ENCODE assay signal across 15 mouse cellular contexts in genomic region chr5:107995936-107996335, GRCm38 (mm10). TPM values are rescaled to one million over a fixed set of nuclear protein-coding genes. Genes with fewer than 3 reads are reported as not detected.
A peak's percentile ranks its signal among the peaks of the same experiment; 100 is the strongest.
DNase-seq lines count a peak whose midpoint lies in the region; TF ChIP-seq lines count a peak whose summit lies in the region.
"Had no signal": no experiment of that assay in that cellular context is flagged by ENCODE, and none has a peak within 500 bp of the region (broad histone marks: within the 10 kb centered on the region; RNA-seq: fewer than 3 reads in every experiment).

No protein-coding gene starts in this region.

- no peak for TF ChIP-seq POLR2A in myocyte (IDR thresholded peaks at IDR 0.05; ENCODE audit: insufficient read length, low read depth)

- no peak overlapping the region for H3K4me3 ChIP-seq in myocyte
- H3K4me3 ChIP-seq: embryonic facial prominence, embryonic 13.5 days; limb, embryonic 15.5 days; lung, embryonic 15.5 days had no signal

- H3K79me2 ChIP-seq in myocyte (ENCODE audit: control insufficient read depth, insufficient read depth), result no peaks in the 10 kb centered on the region

- H3K4me2 ChIP-seq in myocyte (ENCODE audit: low read depth), result peak overlapping the region; percentile 70
- H3K4me2 ChIP-seq: embryonic facial prominence, embryonic 13.5 days; heart, embryonic 11.5 days; limb, embryonic 15.5 days; lung, embryonic 15.5 days had no signal

- peak; percentile 45 for DNase-seq in lung, postnatal 10 days
- DNase-seq in lung, postnatal 14 days, result no peak
- DNase-seq in MN1 (ENCODE audit: low spot score), result peak; percentile 56
- DNase-seq in adrenal gland, adult 2 months, result peak; percentile 78
- DNase-seq in right cerebral cortex, adult 18-20 months, result no peak
- DNase-seq in kidney, adult 11 months, result no peak
- DNase-seq: cerebellum, postnatal 10 days; heart, postnatal 10 days; kidney, adult 9 months; kidney, postnatal 25 days had no signal

- H3K36me3 ChIP-seq in myocyte (ENCODE audit: control insufficient read depth, insufficient read depth), result no peaks in the 10 kb centered on the region
- H3K36me3 ChIP-seq: embryonic facial prominence, embryonic 13.5 days; limb, embryonic 15.5 days; lung, embryonic 15.5 days had no signal

- no peaks in the 10 kb centered on the region for H3K27me3 ChIP-seq in myocyte (ENCODE audit: control insufficient read depth, insufficient read depth, insufficient read length)
- H3K27me3 ChIP-seq: embryonic facial prominence, embryonic 13.5 days; limb, embryonic 15.5 days; lung, embryonic 15.5 days had no signal

- H3ac ChIP-seq in myocyte (ENCODE audit: control insufficient read depth, insufficient read length), result no peak overlapping the region

TF ChIP-seq in myocyte, 11 proteins besides CTCF, POLR2A, EP300 and RAD21:
- TF ChIP-seq MAX (IDR thresholded peaks at IDR 0.05; ENCODE audit: low read depth), result no peak
- no peak for TF ChIP-seq TCF12 (IDR thresholded peaks at IDR 0.05; ENCODE audit: insufficient read depth, poor library complexity, severe bottlenecking)
- TF ChIP-seq USF1 (IDR thresholded peaks at IDR 0.05; ENCODE audit: low read depth), result no peak
- no peak for TF ChIP-seq TCF3 (IDR thresholded peaks at IDR 0.05; ENCODE audit: insufficient read length, low read depth)
- TF ChIP-seq MYOG (IDR thresholded peaks at IDR 0.05; ENCODE audit: control insufficient read depth in 1 of 3, insufficient read depth in 1 of 3, insufficient read length in 2 of 3, low read depth in 2 of 3), result no peak
- no peak for TF ChIP-seq REST (IDR thresholded peaks at IDR 0.05; ENCODE audit: insufficient read depth, insufficient read length)
- TF ChIP-seq CEBPB (IDR thresholded peaks at IDR 0.05; ENCODE audit: insufficient read depth, poor library complexity, severe bottlenecking), result no peak
- TF ChIP-seq MYOD1 (IDR thresholded peaks at IDR 0.05; ENCODE audit: control insufficient read depth in 1 of 3, insufficient read length in 2 of 3, low read depth in 2 of 3), result no peak
- no peak for TF ChIP-seq SRF (IDR thresholded peaks at IDR 0.05; ENCODE audit: control insufficient read depth, insufficient read length, low read depth)
- no peak for TF ChIP-seq E2F4 (IDR thresholded peaks at IDR 0.05; ENCODE audit: insufficient read depth)

RNA-seq across cellular contexts. Expression of gene Fam69a, which starts 9.1 kb away (rescaled TPM):
- 1 to 10 TPM; 2.7 to 9.1 TPM for total RNA-seq in adrenal gland, adult 2 months (2021)
- polyA plus RNA-seq in adrenal gland, adult 2 months (2012; rRNA removed), result 0.17 and 0.22 TPM in 2 replicates
- polyA plus RNA-seq in myocyte (2012; fragmentation: generic; extraction: Trizol), result 8.2 TPM

Comparison
In these comparisons a context has a peak if more than half of its experiments do, and no peak if none do; other contexts are left out.
1. DNase-seq: peak in lung, postnatal 10 days (single experiment), MN1 (single experiment) and adrenal gland, adult 2 months (single experiment); none in lung, postnatal 14 days (single experiment), right cerebral cortex, adult 18-20 months (single experiment) and kidney, adult 11 months (single experiment).